Mouse (Mus musculus): ENCODE measurements around the gene Pgam2. TPM values are rescaled to one million over a fixed set of nuclear protein-coding genes. Genes with fewer than 3 reads are reported as not detected.

Pgam2 gene
- polyA plus RNA-seq, 1 experiment, result 79.5 TPM

DNA sequence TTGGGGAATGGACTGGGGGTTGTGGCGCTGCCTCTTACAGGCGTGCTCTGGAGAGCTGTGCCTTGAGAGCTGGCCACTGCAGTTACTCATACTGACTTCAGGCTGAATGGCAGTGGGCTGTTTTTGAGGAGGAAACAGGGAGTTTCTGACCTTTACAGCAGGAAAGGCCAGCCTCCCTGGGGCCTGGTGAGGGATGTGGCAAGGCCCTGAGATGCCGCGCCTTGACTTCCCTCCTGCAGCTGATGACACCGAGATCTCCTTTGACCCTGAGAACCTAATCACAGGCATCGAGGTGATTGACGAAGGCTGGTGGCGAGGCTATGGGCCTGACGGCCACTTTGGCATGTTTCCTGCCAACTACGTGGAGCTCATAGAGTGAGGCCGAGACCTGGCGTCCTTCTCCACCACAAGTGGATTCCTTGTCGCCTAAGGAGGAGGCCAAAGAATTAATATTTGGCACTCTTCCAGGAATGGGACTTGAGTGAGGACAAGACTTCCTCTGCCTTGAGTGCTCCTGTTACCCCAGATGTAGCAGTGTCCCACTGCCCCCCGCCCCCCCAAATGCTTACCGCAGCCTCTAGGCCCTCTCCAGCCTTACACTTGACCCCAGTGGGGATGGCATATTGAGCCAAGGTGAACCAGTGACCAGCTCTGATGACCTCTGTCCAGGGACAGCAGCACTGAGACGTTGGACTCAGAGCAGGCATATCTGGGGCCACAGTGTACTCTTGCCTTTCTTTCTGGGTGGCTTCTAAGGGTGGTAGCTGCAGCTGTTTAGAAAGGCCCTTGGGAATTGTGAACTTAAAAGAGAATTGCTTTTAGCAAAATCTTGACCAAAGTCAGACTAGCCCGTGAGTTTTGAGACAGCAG lies 3.7 kb downstream of the Pgam2 start:
- 58% methylated on average over 17 of the region's 17 CpGs for WGBS
- DNase-seq, result peak; percentile 73
- Histone ChIP-seq H3K4me1 (ENCODE audit: control insufficient read depth, insufficient read depth, low read length) (peaks cover 15% of the 10 kb centered on the region), H3K4me3 (replicated peaks; ENCODE audit: extremely low read depth, low read depth, low read length) (no peak overlapping the region)
- TF ChIP-seq CTCF (IDR thresholded peaks at IDR 0.05; ENCODE audit: insufficient read depth, low read length) (no peak), POLR2A (IDR thresholded peaks at IDR 0.05; ENCODE audit: borderline replicate concordance, extremely low read depth, low read depth, low read length) (no peak)

DNA sequence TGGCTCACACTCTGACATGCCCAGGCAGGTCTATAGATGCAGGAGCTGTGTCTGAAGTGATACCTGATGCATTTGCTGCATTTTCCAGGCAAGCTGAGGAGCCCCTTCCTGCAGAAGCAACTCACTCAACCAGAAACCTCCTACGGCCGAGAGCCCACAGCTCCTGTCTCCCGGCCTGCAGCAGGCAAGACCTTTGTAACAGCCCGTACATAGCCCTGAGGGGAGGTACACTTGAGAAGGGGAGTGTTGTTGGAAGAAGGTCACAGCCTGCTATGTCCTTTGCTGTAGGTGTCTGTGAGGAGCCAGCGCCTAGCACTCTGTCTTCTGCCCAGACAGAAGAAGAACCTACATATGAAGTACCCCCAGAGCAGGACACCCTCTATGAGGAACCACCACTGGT lies 5.6 kb downstream of the Pgam2 start:
- H3K4me1 ChIP-seq (ENCODE audit: control insufficient read depth, insufficient read depth, low read length), result peaks cover 15% of the 10 kb centered on the region
- DNase-seq, result no peak
- no peak overlapping the region for H3K4me3 ChIP-seq (replicated peaks; ENCODE audit: extremely low read depth, low read depth, low read length)
- WGBS, result 96% methylated on average over 5 of the region's 5 CpGs
- TF ChIP-seq POLR2A (IDR thresholded peaks at IDR 0.05; ENCODE audit: borderline replicate concordance, extremely low read depth, low read depth, low read length), result no peak
- TF ChIP-seq CTCF (IDR thresholded peaks at IDR 0.05; ENCODE audit: insufficient read depth, low read length), result no peak

DNA sequence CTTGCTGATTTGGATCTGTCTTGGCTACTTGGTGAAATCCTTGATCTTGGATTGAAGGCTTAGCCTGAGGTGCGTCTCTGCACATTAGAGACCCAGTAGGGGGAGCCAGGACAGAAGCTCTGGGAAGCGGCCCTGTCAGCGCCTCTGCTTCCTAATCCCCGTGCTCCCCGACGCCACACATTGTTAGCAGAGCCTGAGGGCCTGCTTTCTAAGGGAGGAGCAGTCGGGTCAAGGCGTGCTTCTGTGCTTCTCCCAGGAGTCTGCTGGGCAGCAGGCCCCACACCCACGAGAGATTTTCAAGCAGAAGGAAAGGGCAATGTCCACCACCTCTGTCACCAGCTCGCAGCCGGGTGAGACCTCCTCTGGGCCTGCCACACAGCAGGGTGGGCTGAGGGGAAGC lies 6.2 kb downstream of the Pgam2 start:
- H3K4me1 ChIP-seq (ENCODE audit: control insufficient read depth, insufficient read depth, low read length), result peaks cover 12% of the 10 kb centered on the region
- DNase-seq, result no peak
- WGBS, result 82% methylated on average over 11 of the region's 11 CpGs
- TF ChIP-seq POLR2A (IDR thresholded peaks at IDR 0.05; ENCODE audit: borderline replicate concordance, extremely low read depth, low read depth, low read length) (no peak), CTCF (IDR thresholded peaks at IDR 0.05; ENCODE audit: insufficient read depth, low read length) (no peak)
- H3K4me3 ChIP-seq (replicated peaks; ENCODE audit: extremely low read depth, low read depth, low read length), result no peak overlapping the region

DNA sequence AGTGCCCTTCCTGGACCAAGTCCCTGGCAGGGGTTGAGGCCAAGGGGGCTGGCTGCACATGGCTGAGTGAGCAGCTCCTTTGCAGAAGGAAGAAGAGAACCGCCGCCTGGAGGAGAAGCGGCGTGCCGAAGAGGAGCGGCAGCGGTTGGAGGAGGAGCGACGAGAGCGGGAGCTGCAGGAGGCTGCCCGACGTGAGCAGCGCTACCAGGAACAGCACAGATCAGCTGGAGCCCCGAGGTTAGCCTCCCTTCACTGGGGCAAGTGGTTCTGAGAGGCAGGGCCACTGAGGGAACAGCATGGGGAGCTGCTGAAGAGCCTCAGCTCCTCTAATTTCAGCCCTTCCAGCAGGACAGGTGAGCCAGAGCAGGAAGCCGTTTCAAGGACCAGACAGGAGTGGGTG lies 6.6 kb downstream of the Pgam2 start:
- peaks cover 11% of the 10 kb centered on the region for H3K4me1 ChIP-seq (ENCODE audit: control insufficient read depth, insufficient read depth, low read length)
- TF ChIP-seq POLR2A (IDR thresholded peaks at IDR 0.05; ENCODE audit: borderline replicate concordance, extremely low read depth, low read depth, low read length), result no peak
- H3K4me3 ChIP-seq (replicated peaks; ENCODE audit: extremely low read depth, low read depth, low read length), result no peak overlapping the region
- no peak for DNase-seq
- WGBS, result 87% methylated on average over 15 of the region's 15 CpGs

DNA sequence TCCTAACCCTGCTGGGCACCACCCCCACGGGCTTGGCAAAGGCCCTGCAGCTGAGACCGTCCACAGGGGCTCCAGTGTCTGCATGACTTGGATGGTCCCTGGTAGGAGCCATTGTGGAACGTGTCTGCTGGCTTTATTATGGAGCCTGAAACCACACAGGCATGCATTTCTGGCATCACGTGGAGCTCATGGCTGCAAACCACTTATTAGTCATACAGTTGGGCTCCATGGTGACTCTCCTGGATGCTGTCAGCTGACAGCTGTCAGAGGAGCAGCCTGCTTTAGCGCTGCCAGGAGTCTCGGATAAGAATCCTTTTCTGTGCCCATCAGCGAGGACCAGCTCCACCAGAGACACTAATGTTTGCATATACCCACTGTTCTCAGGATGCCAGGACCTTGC lies 7.8 kb downstream of the Pgam2 start:
- 77% methylated on average over 7 of the region's 7 CpGs for WGBS
- Histone ChIP-seq H3K4me1 (ENCODE audit: control insufficient read depth, insufficient read depth, low read length) (peaks cover 6% of the 10 kb centered on the region), H3K4me3 (replicated peaks; ENCODE audit: extremely low read depth, low read depth, low read length) (no peak overlapping the region)
- no peak for TF ChIP-seq POLR2A (IDR thresholded peaks at IDR 0.05; ENCODE audit: borderline replicate concordance, extremely low read depth, low read depth, low read length)
- TF ChIP-seq CTCF (IDR thresholded peaks at IDR 0.05; ENCODE audit: insufficient read depth, low read length), result no peak
- DNase-seq, result no peak

DNA sequence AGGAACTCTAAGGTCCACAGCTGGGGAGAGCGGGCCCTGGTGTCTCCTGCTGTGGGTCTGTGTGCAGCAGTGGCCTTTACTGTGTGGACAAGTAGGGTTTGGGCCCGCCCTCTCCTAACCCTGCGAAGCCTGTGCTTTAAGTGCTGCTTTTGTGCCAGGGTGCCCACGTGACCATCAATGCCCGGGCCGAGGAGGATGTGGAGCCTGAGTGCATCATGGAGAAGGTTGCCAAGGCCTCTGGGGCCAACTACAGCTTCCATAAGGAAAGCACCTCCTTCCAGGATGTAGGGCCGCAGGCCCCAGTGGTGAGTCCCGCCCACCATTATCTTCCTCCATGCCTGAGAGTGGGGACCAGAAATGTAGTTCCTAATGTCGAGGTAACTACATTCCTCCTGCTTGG lies 8.2 kb downstream of the Pgam2 start:
- peaks cover 4% of the 10 kb centered on the region; the same call in 1 of the 2 replicates for H3K4me1 ChIP-seq (ENCODE audit: control insufficient read depth, insufficient read depth, low read length)
- no peak overlapping the region for H3K4me3 ChIP-seq (replicated peaks; ENCODE audit: extremely low read depth, low read depth, low read length)
- no peak for DNase-seq
- TF ChIP-seq CTCF (IDR thresholded peaks at IDR 0.05; ENCODE audit: insufficient read depth, low read length), result no peak
- no peak for TF ChIP-seq POLR2A (IDR thresholded peaks at IDR 0.05; ENCODE audit: borderline replicate concordance, extremely low read depth, low read depth, low read length)
- WGBS, result 72% methylated on average over 9 of the region's 9 CpGs

DNA sequence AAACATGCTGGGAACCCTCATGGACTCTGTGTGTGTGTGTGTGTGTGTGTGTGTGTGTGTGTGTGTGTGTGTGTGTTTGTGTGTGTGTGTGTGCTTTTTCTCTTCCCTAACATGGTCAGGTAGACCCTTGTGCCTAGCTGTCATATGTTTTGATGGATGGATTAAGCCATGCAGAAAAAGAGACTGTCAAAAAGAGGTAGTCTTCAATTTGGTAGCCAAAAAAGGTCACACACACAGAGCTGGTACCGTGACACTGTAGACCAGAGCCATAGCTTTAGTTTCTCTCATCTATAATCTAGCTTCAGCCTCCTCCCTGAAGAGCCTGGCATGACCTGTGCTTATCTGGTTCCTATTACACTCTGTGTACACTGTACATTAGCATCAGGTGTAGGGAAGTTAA lies 13.1 kb downstream of the Pgam2 start:
- WGBS, result 85% methylated on average over 1 of the region's 1 CpGs
- Histone ChIP-seq H3K4me1 (ENCODE audit: control insufficient read depth, insufficient read depth, low read length) (peaks cover 3% of the 10 kb centered on the region; the same call in 1 of the 2 replicates), H3K4me3 (replicated peaks; ENCODE audit: extremely low read depth, low read depth, low read length) (no peak overlapping the region)
- no peak for DNase-seq
- no peak for TF ChIP-seq POLR2A (IDR thresholded peaks at IDR 0.05; ENCODE audit: borderline replicate concordance, extremely low read depth, low read depth, low read length)
- TF ChIP-seq CTCF (IDR thresholded peaks at IDR 0.05; ENCODE audit: insufficient read depth, low read length), result no peak

DNA sequence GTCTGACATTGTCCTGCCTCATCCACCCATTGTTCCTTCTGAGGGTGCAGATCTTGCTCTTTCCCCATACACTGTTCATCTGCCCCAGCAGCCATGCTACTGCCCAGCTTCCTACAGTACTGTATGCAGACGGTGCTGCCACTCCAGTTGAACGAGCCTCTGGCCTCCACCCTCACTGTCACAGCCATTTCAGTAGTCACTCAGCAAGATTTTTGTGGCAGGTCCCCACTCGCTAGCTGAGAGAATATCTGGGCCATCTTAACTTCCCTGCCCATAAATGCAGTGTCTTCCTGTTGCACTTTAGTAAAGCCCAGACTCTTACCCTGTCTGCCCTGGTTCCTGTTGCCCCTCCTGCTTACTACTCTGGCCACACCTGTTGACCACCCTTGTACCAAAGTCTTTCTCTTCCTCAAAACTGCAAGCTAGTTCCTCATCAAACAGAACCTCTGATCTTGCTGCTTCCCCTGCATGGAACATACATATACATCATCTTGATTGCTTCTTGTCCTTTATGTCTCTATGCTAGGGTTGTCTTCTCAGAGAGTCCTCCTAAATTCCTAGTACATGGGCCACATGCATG lies 13.7 kb downstream of the Pgam2 start:
- DNase-seq, result no peak
- H3K4me3 ChIP-seq (replicated peaks; ENCODE audit: extremely low read depth, low read depth, low read length), result no peak overlapping the region
- WGBS, result 45% methylated on average over 3 of the region's 3 CpGs
- H3K4me1 ChIP-seq (ENCODE audit: control insufficient read depth, insufficient read depth, low read length), result peaks cover 3% of the 10 kb centered on the region; the same call in 1 of the 2 replicates
- TF ChIP-seq CTCF (IDR thresholded peaks at IDR 0.05; ENCODE audit: insufficient read depth, low read length), result no peak

DNA sequence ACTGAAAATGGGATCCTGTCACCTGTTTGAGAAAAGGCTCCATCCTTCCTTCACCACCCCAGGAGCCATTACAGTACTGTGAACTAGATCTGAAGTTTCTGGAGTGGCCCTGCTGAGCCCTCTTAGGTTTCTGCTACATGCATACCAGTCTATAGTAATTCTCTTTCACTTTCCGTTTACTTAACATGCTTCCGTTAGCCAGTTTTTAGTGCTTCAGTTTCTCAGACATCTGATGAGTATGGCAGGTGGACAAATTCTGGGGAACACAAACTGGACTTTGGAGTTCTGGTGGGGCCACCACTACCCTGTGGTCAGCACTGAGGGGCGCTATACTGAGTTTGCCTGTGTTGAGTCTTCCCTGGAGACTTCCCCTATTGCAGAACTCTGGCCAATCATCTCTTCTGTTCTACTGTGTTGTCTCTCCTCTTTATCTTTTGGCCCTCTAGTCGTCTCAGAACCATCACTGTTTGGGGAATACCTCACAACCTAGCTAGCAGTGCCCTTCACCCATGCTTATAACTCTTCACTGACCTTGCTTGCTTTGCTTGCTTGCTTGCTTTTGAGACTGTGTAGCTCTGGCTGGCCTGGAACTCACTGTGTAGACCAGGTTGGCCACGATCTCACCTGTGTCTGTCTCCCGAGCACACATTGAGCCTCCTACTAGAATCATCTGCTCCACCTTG lies 14.3 kb downstream of the Pgam2 start:
- TF ChIP-seq CTCF (IDR thresholded peaks at IDR 0.05; ENCODE audit: insufficient read depth, low read length) (no peak), POLR2A (IDR thresholded peaks at IDR 0.05; ENCODE audit: borderline replicate concordance, extremely low read depth, low read depth, low read length) (no peak)
- DNase-seq, result no peak
- 36% methylated on average over 6 of the region's 6 CpGs for WGBS
- H3K4me1 ChIP-seq (ENCODE audit: control insufficient read depth, insufficient read depth, low read length), result peaks cover 3% of the 10 kb centered on the region; the same call in 1 of the 2 replicates
- H3K4me3 ChIP-seq (replicated peaks; ENCODE audit: extremely low read depth, low read depth, low read length), result peak overlapping the region; percentile 88
